Mouse (Mus musculus) liver, adult 2 months (tissue): ENCODE results near the gene Ppp2r2d.

Experiments
- CTCF ChIP-seq: fragments of 200-500 bp; IDR thresholded peaks from 2 replicates; pipeline ENCODE4 v1.5.1; 2011; ENCODE audit warnings: low read depth, low read length, control low read depth
- POLR2A ChIP-seq: fragments of 200-500 bp; IDR thresholded peaks from 2 replicates; pipeline ENCODE4 v1.6.1; 2011; ENCODE audit warnings: low read length, control low read depth; ENCODE audit not compliant: insufficient read depth; ENCODE audit errors: extremely low read depth

- no peak for TF ChIP-seq POLR2A
- no peak for TF ChIP-seq CTCF
These were observed 2.5 kb upstream of the Ppp2r2d start for GRCm38 (mm10) chr7:138843421-138843820.
